Mouse (Mus musculus) intestine, embryonic 15.5 days (tissue): ENCODE results near the gene Tas2r139. TPM values are rescaled to one million over a fixed set of nuclear protein-coding genes. Genes with fewer than 3 reads are reported as not detected.
"Not testable (repeated sequence)": the region's sequence is repeated elsewhere in the genome, so short reads cannot be mapped to it uniquely, and the experiment has no call there.

Experiments
- ATAC-seq: fragments of 200-750 bp; cut with Nextera tagmentation; 2 replicates; pipeline ENCODE4 v1.8.0; 2017; ENCODE audit warnings: moderate TSS enrichment, moderate library complexity
- H3K27ac ChIP-seq: fragments of 300-500 bp; sonication (generic); 2 replicates; pipeline ENCODE4 v1.5.1; 2015; ENCODE audit warnings: mild to moderate bottlenecking, inconsistent platforms
- H3K27me3 ChIP-seq: fragments of 300-500 bp; sonication (generic); replicated peaks from 2 replicates; pipeline ENCODE4 v1.6.1; 2015; ENCODE audit warnings: inconsistent platforms
- H3K36me3 ChIP-seq: fragments of 300-500 bp; sonication (generic); 2 replicates; pipeline ENCODE4 v1.6.1; 2015; ENCODE audit warnings: inconsistent platforms
- H3K4me1 ChIP-seq: fragments of 300-500 bp; sonication (generic); replicated peaks from 2 replicates; pipeline ENCODE4 v1.6.1; 2015; ENCODE audit warnings: inconsistent platforms
- H3K4me2 ChIP-seq: fragments of 300-500 bp; sonication (generic); replicated peaks from 2 replicates; pipeline ENCODE4 v1.6.1; 2015; ENCODE audit warnings: mild to moderate bottlenecking, inconsistent platforms
- H3K4me3 ChIP-seq: fragments of 300-500 bp; sonication (generic); replicated peaks from 2 replicates; pipeline ENCODE4 v1.5.1; 2015; ENCODE audit warnings: inconsistent platforms
- H3K9ac ChIP-seq: fragments of 300-500 bp; sonication (generic); 2 replicates; pipeline ENCODE4 v1.6.1; 2015; ENCODE audit warnings: inconsistent platforms
- H3K9me3 ChIP-seq: fragments of 300-500 bp; sonication (generic); 2 replicates; pipeline ENCODE4 v1.6.1; 2016; ENCODE audit warnings: inconsistent platforms
- WGBS: fragments of 180-500 bp; shearing (Covaris S2); methylation state at CpG from one replicate; pipeline ENCODE4 v1.1.7; 2015; 5-methylcytosine and 5-hydroxymethylcytosine counted together
- polyA plus RNA-seq: library from polyadenylated mRNA; unstranded; fragments of >200 nt; fragmentation: Nextera tagmentation; extraction: Ambion mirVana; gene quantifications from 2 replicates; pipeline ENCODE4 v1.2.1, GENCODE M21; 2015

Gene Tas2r139
- not detected in 2 replicates for polyA plus RNA-seq

DNA sequence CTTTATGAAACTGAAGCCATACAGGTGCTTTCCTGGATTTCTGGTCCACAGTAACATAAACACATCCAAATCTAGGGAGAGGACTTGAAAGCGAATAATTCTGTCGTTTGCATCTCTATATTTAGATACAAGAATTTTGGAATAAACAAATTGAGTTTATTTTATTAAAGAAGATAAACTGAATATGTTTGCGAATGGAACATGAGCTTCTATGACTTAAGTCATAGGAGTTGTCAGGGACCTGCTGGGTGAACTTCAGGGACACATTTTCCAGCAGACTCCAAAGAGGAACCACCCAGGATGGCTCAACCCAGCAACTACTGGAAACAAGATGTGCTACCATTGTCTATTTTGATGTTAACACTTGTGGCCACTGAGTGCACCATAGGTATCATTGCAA is at the start of gene Tas2r139:
TSS of gene Tas2r139 (plus strand) at position 301 of the 400 bp plus-strand sequence.
- Histone ChIP-seq H3K4me1 (no peaks in the 10 kb centered on the region), H3K9me3 (no peaks in the 10 kb centered on the region), H3K27me3 (no peaks in the 10 kb centered on the region), H3K36me3 (no peaks in the 10 kb centered on the region), H3K27ac (no peak within 1 kb of the TSS), H3K9ac (no peak within 1 kb of the TSS), H3K4me3 (no peak within 1 kb of the TSS), H3K4me2 (no peak within 1 kb of the TSS)
- WGBS: 69% methylated on average over 3 of the region's 3 CpGs
- no peak for ATAC-seq

DNA sequence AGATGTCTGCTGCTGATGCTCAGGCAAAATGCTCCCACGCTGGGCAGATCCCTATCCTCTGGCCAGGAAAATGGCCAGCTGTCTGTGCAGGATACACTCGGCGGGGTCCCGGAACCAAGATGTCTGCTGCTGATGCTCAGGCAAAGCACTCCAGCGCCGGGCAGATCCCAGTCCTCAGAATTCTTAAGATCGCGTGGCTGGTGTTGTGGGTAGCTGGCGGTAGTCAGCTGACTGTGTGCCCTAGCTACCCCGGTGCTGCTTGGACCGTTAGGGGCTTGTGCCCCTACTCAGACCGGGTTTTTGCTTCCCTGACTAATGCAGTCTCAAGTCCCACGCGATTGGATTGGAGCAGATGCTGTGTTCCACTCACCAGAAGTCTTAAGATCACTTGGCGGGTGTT is 10.4 kb downstream of the Tas2r139 start:
- H3K27ac ChIP-seq, H3K9ac ChIP-seq, H3K4me2 ChIP-seq, H3K4me1 ChIP-seq, H3K4me3 ChIP-seq, H3K36me3 ChIP-seq, H3K27me3 ChIP-seq, ATAC-seq, H3K9me3 ChIP-seq: not testable (repeated sequence)
- 69% methylated on average over 15 of the region's 15 CpGs for WGBS

DNA sequence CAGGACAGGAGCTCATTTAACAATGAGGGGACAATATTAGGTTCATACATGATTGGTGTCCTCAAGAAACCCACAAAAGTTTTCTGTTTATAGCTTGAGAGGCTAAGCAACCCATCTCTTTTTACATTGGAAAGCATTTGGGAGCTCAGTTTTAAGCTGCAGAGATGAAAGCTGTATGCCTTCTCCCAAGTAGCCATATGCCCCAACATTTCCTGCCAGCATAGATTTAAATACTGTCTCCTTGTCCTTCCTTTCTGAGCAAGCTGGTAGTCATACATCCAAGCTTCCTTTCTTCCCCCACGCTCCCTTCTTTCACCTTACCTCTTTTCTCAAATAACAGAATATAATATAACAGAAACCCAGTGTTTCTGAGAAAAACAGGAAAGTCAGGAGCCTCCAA is 41.7 kb downstream of the Tas2r139 start:
- no peak overlapping the region for H3K27ac ChIP-seq
- no peak overlapping the region for H3K4me2 ChIP-seq
- H3K27me3 ChIP-seq: no peaks in the 10 kb centered on the region
- no peak overlapping the region for H3K4me3 ChIP-seq
- WGBS: 64% methylated on average over 1 of the region's 1 CpGs
- no peak for ATAC-seq
- no peaks in the 10 kb centered on the region for H3K36me3 ChIP-seq
- H3K4me1 ChIP-seq: no peaks in the 10 kb centered on the region
- H3K9me3 ChIP-seq: no peaks in the 10 kb centered on the region; the same call in 1 of the 2 replicates
- no peak overlapping the region for H3K9ac ChIP-seq

DNA sequence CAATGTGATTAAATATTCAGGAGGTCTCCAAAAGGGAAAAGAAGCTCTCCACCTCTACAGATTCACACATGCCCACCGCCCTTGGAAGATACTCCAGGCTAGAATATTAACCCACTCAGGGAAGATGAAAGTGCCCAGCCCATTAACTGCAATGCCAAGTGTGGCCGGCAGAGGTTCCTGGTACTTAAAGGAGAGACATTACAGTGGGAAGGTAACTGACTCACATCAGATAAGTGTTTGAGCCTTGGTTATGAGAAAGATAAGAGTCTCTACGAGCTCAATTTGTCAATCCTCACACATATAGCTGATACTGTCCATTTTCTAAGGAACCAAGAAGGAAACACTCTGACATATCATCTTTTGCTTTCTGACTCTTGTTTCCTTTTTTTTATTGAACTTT is 45.5 kb downstream of the Tas2r139 start:
- no peaks in the 10 kb centered on the region for H3K36me3 ChIP-seq
- H3K4me1 ChIP-seq: no peaks in the 10 kb centered on the region
- H3K4me3 ChIP-seq: no peak overlapping the region
- H3K9ac ChIP-seq: no peak overlapping the region
- no peak overlapping the region for H3K4me2 ChIP-seq
- no peak for ATAC-seq
- H3K9me3 ChIP-seq: no peaks in the 10 kb centered on the region; the same call in 1 of the 2 replicates
- H3K27ac ChIP-seq: no peak overlapping the region
- no peaks in the 10 kb centered on the region for H3K27me3 ChIP-seq
- WGBS: 53% methylated on average over 3 of the region's 3 CpGs

Other genes starting within 250 kb of the Tas2r139 start
- 1.9 and 6.4 TPM in 2 replicates for gene Sval1, start 189.3 kb upstream of the Tas2r139 start, polyA plus RNA-seq
- not detected in 2 replicates for gene Sval3, start 172.8 kb upstream of the Tas2r139 start, polyA plus RNA-seq
- gene Sva, start 102.5 kb upstream of the Tas2r139 start, polyA plus RNA-seq: not detected in 2 replicates
- not detected in 2 replicates for gene Tas2r144, start 74.4 kb downstream of the Tas2r139 start, polyA plus RNA-seq
- 24.0 and 26.5 TPM in 2 replicates for gene Gstk1, start 105.0 kb downstream of the Tas2r139 start, polyA plus RNA-seq
- 9.9 and 11.8 TPM in 2 replicates for gene Tmem139, start 121.0 kb downstream of the Tas2r139 start, polyA plus RNA-seq
- 42.2 and 44.9 TPM in 2 replicates for gene Casp2, start 124.0 kb downstream of the Tas2r139 start, polyA plus RNA-seq
- 0.13 and 0.20 TPM in 2 replicates for gene Clcn1, start 145.7 kb downstream of the Tas2r139 start, polyA plus RNA-seq
- 0.20 and 0.25 TPM in 2 replicates for gene Fam131b, start 183.7 kb downstream of the Tas2r139 start, polyA plus RNA-seq
- gene Zyx, start 208.7 kb downstream of the Tas2r139 start, polyA plus RNA-seq: 82.7 and 83.4 TPM in 2 replicates
- 7.6 TPM in 2 replicates for gene Epha1, start 232.3 kb downstream of the Tas2r139 start, polyA plus RNA-seq